Mouse (Mus musculus) midbrain, embryonic 16.5 days (tissue): ENCODE data around the gene Lsm14b. TPM values are rescaled to one million over a fixed set of nuclear protein-coding genes. Genes with fewer than 3 reads are reported as not detected.

Experiments
- ATAC-seq: fragments of 200-750 bp; cut with Nextera tagmentation; 2 replicates; pipeline ENCODE4 v1.8.0; 2017; ENCODE audit warnings: moderate TSS enrichment
- H3K27ac ChIP-seq: fragments of 300-500 bp; sonication (generic); 2 replicates; pipeline ENCODE4 v1.5.1; 2014; ENCODE audit warnings: mild to moderate bottlenecking, low read length, mixed read lengths
- H3K27me3 ChIP-seq: fragments of 300-500 bp; sonication (generic); 2 replicates; pipeline ENCODE4 v1.6.1; 2014; ENCODE audit warnings: low read depth, low read length, mixed read lengths; ENCODE audit not compliant: control insufficient read depth, insufficient read depth
- H3K36me3 ChIP-seq: fragments of 300-500 bp; sonication (generic); 2 replicates; pipeline ENCODE4 v1.6.1; 2014; ENCODE audit warnings: mild to moderate bottlenecking, low read length, moderate library complexity, mixed read lengths; ENCODE audit not compliant: control insufficient read depth, insufficient read depth
- H3K4me1 ChIP-seq: fragments of 300-500 bp; sonication (generic); 2 replicates; pipeline ENCODE4 v1.6.1; 2014; ENCODE audit warnings: mild to moderate bottlenecking, low read length, mixed read lengths; ENCODE audit not compliant: control insufficient read depth, insufficient read depth
- H3K4me2 ChIP-seq: fragments of 300-500 bp; sonication (generic); 2 replicates; pipeline ENCODE4 v1.6.1; 2014; ENCODE audit warnings: mild to moderate bottlenecking, low read length, mixed read lengths
- H3K4me3 ChIP-seq: fragments of 300-500 bp; sonication (generic); 2 replicates; pipeline ENCODE4 v1.5.1; 2014; ENCODE audit warnings: low read depth, mild to moderate bottlenecking, low read length, moderate library complexity, mixed read lengths
- H3K9ac ChIP-seq: fragments of 300-500 bp; sonication (generic); 2 replicates; pipeline ENCODE4 v1.6.1; 2014; ENCODE audit warnings: low read depth, low read length, mixed read lengths
- H3K9me3 ChIP-seq: fragments of 300-500 bp; sonication (generic); replicated peaks from 2 replicates; pipeline ENCODE4 v1.6.1; 2014; ENCODE audit warnings: mild to moderate bottlenecking, low read length, mixed read lengths; ENCODE audit not compliant: control insufficient read depth, poor library complexity, severe bottlenecking
- WGBS: fragments of 180-500 bp; shearing (Covaris S2); extraction: QIAGEN DNeasy Blood & Tissue Kit; methylation state at CpG from one replicate; pipeline ENCODE4 v1.1.7; 2014; 5-methylcytosine and 5-hydroxymethylcytosine counted together
- polyA plus RNA-seq: library from polyadenylated mRNA; unstranded; fragments of >200 nt; fragmentation: Nextera tagmentation; extraction: Ambion mirVana; gene quantifications from 2 replicates; pipeline ENCODE4 v1.2.1, GENCODE M21; 2015

Gene Lsm14b
- polyA plus RNA-seq, 1 experiment from 2014 or later = 21.0 TPM

GRCm38 (mm10) chr2:180084565-180084964 is 59.8 kb downstream of the Lsm14b start:
- H3K4me3 ChIP-seq = no peak overlapping the region
- ATAC-seq = no peak
- 51% methylated on average over 3 of the region's 3 CpGs for WGBS
- no peak overlapping the region for H3K27ac ChIP-seq
- H3K4me2 ChIP-seq = no peak overlapping the region
- no peaks in the 10 kb centered on the region for H3K27me3 ChIP-seq
- no peaks in the 10 kb centered on the region for H3K9me3 ChIP-seq
- H3K9ac ChIP-seq = no peak overlapping the region
- H3K36me3 ChIP-seq = peaks cover 16% of the 10 kb centered on the region
- no peaks in the 10 kb centered on the region for H3K4me1 ChIP-seq

Other genes starting within 250 kb of the Lsm14b start
- gene Taf4, start 48.3 kb upstream of the Lsm14b start, polyA plus RNA-seq = 3.1 and 3.6 TPM in 2 replicates
- 504 and 541 TPM in 2 replicates for gene Psma7, start 17.4 kb downstream of the Lsm14b start, polyA plus RNA-seq
- gene Ss18l1, start 17.5 kb downstream of the Lsm14b start, polyA plus RNA-seq = 70.4 and 74.3 TPM in 2 replicates
- gene Mtg2, start 45.6 kb downstream of the Lsm14b start, polyA plus RNA-seq = 34.9 and 35.7 TPM in 2 replicates
- gene Hrh3, start 79.5 kb downstream of the Lsm14b start, polyA plus RNA-seq = 3.3 TPM in 2 replicates
- gene Osbpl2, start 94.3 kb downstream of the Lsm14b start, polyA plus RNA-seq = 75.5 and 76.1 TPM in 2 replicates
- 201 and 206 TPM in 2 replicates for gene Adrm1, start 146.5 kb downstream of the Lsm14b start, polyA plus RNA-seq
- gene Lama5, start 200.9 kb downstream of the Lsm14b start, polyA plus RNA-seq = 1.6 and 2.6 TPM in 2 replicates
- 295 and 298 TPM in 2 replicates for gene Rps21, start 232.4 kb downstream of the Lsm14b start, polyA plus RNA-seq
- 24.2 and 25.6 TPM in 2 replicates for gene Cables2, start 248.5 kb downstream of the Lsm14b start, polyA plus RNA-seq